Mouse (Mus musculus) layer of hippocampus, adult 2 months (tissue): Measurements from ENCODE around the gene Hoxb6. TPM values are rescaled to one million over a fixed set of nuclear protein-coding genes. Genes with fewer than 3 reads are reported as not detected.

ENCODE experiments used
- DNase-seq, 2 experiments: peaks; one replicate each; pipeline ENCODE4 v3.0.0; 2022; ENCODE audit warnings: low spot score in 2 of 2
- H3K27ac ChIP-seq: fragments of 200-600 bp; 2 replicates; pipeline ENCODE4 v1.8.1; 2022
- H3K4me3 ChIP-seq: fragments of 200-600 bp; 2 replicates; pipeline ENCODE4 v1.8.1; 2022; ENCODE audit warnings: mild to moderate bottlenecking
- CTCF ChIP-seq: fragments of 200-600 bp; conservative IDR thresholded peaks from 2 replicates; pipeline ENCODE4 v1.8.1; 2022; ENCODE audit warnings: antibody characterized with exemption, mild to moderate bottlenecking, moderate library complexity
- total RNA-seq, 2 experiments: library from RNA; stranded (reverse); gene quantifications; 2 replicates each; pipeline ENCODE4 v1.2.3; 2021

Gene Hoxb6
- total RNA-seq, 2 experiments from 2014 or later: not detected

DNA sequence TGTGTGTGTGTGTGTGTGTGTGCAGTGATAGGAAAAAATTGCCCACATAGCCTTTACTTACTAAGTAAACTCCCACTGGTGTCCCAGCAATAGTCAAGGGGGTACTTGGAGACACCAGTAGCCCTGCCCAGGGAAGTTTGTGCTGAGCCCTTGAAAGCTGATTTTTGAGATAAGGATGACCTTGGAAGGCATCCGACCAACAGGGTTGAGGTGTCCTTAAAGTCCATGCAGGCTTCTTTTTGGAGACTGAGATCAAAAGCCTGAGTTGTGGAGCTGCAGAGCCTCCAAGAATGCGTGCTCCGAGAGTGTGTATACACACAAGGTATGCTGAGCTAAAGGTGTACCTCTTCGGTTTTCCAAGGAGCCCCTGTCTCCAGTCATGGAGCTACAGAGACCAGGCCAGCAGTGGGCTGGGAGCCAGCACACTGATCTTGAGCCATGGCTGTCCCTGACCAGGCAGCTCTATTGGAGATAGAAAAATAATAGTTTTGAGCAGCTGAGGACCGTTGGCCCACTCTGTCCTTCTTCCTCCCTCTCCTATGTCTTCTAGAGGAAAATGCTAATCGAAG lies 29.9 kb upstream of the Hoxb6 start:
- no peak overlapping the region for H3K27ac ChIP-seq
- DNase-seq: no peak
- no peak overlapping the region for H3K4me3 ChIP-seq
- no peak for TF ChIP-seq CTCF

DNA sequence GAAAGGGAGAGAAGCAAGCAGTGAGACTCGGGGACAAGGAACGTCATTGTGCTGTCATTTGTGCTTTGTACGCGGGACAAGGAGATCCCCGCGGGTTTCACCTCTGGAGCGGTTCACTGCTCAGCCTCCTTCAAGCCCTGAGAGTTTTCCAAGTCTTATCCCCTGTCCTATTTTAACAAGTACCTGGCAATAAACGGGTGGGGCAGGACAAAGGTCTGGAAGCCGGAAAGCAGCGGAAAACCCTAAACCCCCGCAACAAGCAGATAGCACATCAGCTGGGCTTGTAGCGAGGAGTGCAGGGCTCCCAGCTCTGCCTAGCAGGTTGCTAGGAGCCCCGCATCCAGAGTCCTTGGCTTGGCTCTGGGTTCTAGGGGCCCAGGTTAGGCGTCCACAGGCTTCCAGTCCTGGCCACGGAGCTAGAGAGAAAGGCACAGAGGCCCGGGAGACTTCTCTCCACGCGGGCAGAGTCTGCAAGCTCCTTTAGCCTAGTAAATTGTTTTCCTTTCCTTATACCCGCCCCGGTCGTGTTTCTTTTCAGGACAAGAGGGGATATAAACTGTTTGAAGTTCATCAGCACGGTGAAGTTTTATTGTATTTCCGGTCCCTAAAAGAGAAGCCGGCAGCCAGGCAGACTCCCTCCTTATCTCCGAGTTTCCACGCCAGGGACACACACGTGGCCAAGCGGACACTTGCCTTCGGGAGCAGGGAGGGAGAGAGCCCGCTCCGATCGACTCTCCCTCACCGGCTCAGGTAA lies 28.5 kb upstream of the Hoxb6 start:
- no peak for DNase-seq
- TF ChIP-seq CTCF: no peak
- Histone ChIP-seq H3K27ac (no peak overlapping the region), H3K4me3 (no peak overlapping the region)

DNA sequence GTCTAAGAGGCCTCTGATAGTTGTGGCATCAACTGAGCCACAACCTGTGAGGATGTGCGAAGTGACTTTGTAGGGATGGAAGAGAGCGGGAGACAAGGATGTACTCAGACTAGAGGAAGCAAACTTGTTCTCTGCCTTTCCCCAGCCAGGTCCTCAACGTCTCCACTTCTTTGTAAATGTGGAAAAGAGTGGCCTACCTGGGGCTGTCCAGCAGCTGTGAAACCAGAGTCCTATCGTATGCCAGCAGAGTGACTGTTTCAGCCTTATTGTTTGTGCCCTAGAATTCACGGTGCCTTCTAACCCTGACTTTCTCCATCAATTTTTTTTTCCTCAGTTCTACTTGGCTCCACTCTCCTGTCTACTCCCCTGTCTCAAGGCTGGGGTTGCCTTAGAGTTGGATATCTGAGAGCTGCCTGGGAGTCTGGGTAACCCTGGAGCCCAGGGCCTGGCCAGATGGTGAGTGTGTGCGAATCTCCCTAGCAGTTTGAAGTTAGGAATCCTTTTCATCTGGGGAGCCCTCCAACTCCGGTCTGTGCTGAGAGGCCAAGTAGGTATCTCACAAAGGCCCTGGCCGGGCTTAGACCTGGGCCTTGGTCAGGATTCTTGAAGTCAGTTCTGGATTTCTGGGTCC lies 27.8 kb upstream of the Hoxb6 start:
- Histone ChIP-seq H3K4me3 (no peak overlapping the region), H3K27ac (no peak overlapping the region)
- DNase-seq: no peak
- no peak for TF ChIP-seq CTCF

DNA sequence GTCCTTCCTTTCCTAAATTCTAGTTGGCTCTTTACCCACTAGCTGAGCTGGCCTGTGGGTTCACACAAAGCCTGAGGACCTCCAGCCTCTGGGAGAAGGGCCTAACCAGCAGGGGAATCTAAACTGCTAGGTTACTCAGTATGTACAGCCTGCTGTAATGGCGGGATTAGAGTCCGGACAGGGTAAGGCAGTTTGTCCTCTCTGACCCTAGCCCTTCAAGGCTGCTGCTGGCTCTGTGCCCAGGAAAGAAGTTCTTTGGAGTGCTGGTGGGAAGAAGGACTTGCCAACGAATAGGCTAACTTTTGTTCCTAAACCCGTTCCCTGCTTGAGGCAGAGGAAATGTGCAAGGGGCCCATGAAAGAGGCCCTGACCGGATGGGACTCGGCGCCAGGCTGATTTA lies 26.3 kb upstream of the Hoxb6 start:
- no peak for TF ChIP-seq CTCF
- H3K4me3 ChIP-seq: no peak overlapping the region
- H3K27ac ChIP-seq: no peak overlapping the region
- DNase-seq: no peak

DNA sequence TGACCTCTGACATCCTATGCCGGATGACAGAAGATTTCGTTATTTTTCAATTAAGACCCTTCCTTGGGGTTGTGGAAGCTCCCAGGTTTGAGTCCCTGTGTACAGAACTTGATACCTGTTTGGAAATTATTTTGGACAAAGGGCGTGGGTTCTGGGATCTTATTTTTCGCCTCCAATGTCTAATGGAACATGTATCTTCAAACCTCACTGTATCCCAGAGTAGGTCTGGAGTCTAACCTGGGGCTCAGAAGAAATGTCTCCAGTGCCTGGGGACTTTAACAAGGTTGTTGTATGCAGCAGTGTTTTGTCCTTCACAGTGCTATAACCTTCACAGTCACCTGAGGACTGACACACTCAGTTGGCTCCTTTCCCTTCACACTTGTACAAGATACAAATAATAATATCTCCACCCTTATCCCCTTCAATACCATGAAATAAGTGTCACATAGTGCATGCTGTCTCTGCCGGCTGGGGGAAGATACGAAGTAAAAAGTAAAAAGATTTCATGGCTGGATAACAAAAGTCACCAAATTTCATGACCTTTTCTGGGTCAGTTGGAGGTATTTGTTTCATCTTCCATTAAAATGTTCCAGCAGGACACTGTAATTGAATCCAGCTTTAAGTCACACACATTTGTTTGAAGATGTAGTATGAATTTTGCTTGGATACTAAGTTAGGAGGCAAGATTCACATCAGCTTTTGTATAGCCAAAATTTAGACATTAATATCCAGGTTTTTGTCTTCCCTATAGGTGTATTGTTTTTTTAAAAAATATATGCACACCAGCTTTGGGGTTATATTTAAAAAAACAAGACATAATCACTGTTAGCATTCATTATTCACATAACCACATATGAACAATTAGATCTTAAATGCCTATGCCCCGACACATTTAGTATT lies 25.0 kb upstream of the Hoxb6 start:
- Histone ChIP-seq H3K27ac (no peak overlapping the region), H3K4me3 (no peak overlapping the region)
- no peak for DNase-seq
- no peak for TF ChIP-seq CTCF

DNA sequence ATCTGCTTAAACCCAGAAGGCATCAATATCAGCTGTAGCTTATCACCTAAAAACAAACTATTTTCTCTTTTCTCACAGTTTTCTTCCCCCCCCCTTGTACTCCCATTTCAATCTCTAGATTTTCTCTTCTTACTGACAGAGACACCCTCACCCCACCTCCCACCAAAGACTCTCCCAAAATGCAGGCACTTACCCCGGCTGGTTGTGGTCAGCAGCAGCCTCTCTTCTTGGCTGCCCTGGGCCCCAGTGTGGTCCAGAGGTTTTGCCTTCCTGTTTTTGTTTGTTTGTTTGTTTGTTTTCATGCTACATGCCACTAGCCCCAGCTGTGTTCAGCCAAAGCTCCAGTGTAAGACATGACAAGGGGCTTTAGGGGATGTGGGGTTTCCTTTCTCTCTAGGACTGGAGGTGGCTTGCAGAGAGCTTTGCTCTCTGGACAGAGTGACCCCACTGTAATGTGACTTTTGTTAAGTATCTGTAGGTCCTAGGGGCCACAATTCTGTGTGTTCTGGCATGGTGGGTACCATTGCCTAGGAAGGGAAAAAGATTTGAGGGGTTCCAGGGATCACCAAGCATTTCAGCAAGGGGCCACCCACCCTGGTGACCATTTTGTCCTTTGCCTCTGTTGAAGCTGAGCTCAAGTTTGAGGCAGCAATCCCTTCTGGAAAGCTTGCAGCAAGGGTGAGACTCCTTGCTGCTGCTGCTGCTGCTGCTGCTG lies 24.1 kb upstream of the Hoxb6 start:
- TF ChIP-seq CTCF: no peak
- Histone ChIP-seq H3K4me3 (no peak overlapping the region), H3K27ac (no peak overlapping the region)
- DNase-seq: no peak

DNA sequence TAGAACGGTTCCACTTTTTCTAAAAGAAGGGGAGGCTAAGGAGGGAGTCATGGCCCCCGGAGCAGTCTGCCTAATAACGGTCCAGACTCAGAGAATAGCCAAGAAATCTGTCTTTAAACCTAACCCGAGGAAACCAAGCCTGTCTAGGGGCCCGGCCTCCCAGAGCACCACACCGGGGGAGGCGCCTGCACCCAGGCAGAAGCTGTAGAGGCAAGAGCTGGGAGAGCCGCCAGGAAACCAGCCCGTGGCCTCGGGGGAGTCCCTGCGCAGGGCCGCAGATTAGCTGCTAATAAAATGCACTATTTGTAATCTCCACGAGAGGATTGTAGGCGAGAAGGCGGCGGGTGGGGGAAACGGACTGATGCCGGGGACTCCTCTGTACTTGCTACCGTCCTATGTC lies 22.4 kb upstream of the Hoxb6 start:
- H3K4me3 ChIP-seq: no peak overlapping the region
- H3K27ac ChIP-seq: no peak overlapping the region
- TF ChIP-seq CTCF: no peak
- DNase-seq: no peak

DNA sequence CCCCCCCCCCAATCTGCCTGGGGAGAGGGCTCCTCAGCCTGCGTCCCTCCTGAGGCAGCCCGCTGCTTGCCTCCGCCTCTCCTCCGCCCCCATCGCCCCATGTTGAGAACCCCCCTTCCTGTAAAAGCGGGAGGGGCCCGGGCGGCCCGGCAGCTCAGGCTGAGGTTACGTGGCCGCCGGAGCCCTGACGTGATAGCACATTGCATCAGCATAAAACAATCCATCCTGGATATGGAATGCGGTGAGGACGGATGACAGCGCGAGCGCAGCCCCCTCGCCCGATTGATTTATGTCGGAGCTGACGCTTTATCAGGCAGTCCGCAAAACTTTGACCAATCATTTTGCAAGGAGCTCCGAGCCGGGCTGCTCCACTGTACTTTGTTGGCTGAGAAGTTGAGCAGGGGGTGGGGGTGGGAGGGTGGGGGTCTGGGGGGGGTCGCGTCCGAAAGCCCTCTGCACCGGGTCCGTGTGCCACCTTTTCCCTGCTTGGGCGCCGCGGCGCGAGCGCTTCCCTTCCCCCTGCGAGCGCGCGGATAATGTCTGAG lies 21.2 kb upstream of the Hoxb6 start, which contains the start of gene Hoxb9:
Gene Hoxb9, plus strand, starts transcription at position 462 of the 545 bp plus-strand sequence.
- no peak within 1 kb of the TSS for H3K4me3 ChIP-seq
- no peak for TF ChIP-seq CTCF
- H3K27ac ChIP-seq: no peak within 1 kb of the TSS
- DNase-seq: no peak

DNA sequence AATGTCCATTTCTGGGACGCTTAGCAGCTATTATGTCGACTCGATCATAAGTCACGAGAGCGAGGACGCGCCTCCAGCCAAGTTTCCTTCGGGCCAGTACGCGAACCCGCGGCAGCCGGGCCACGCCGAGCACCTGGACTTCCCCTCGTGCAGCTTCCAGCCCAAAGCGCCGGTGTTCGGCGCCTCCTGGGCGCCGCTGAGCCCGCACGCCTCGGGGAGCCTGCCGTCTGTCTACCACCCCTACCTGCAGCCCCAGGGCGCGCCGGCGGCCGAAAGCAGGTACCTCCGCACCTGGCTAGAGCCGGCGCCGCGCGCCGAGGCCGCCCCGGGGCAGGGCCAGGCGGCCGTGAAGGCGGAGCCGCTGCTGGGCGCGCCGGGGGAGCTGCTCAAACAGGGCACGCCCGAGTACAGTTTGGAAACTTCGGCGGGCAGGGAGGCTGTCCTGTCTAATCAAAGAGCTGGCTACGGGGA lies 20.7 kb upstream of the Hoxb6 start:
- TF ChIP-seq CTCF: no peak
- Histone ChIP-seq H3K27ac (no peak overlapping the region), H3K4me3 (no peak overlapping the region)
- DNase-seq: no peak

DNA sequence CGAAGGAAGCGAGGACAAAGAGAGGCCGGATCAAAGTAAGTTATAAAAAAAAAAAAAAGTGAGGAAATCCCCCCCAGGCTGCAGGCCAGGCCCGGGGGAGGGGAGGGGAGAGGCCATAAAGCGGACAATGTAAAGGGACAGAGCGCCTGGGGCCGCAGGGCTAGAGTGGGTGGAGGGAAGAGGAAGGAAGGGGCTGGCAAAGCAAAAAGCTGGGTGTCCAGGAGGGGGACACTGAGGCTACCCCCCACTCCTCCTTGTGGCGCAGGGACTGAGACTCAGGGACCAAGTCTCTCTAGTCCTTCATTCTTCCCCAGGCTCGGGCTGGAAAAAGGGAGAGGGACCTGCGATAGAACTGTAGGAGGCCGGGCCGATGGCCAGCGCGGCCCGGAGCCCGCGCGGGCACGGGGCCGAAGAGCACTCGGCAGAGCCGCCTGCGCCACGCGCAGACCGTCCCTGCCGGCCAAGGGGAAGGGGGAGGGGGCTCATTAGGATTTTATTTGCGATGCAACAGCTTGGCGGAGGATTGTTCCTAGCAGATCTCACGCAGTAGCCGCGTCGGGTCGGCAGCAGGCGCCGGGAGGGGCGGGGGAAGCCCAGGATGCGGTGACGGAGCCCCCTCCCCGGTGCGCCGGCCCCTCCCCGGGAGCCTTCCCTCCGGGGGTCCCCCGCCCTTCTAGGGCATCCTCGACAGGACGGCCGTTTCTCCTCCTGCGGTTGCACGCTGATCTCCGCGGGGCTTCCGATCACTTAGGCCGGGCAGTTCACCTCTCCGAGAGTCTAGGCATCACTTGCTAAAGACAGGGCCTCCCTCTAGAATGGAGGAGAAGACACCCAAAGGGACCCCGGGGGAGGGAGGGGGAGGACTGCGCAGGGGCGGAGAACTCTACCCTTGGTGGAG lies 20.0 kb upstream of the Hoxb6 start:
- H3K27ac ChIP-seq: no peak overlapping the region
- no peak for DNase-seq
- no peak for TF ChIP-seq CTCF
- H3K4me3 ChIP-seq: no peak overlapping the region

DNA sequence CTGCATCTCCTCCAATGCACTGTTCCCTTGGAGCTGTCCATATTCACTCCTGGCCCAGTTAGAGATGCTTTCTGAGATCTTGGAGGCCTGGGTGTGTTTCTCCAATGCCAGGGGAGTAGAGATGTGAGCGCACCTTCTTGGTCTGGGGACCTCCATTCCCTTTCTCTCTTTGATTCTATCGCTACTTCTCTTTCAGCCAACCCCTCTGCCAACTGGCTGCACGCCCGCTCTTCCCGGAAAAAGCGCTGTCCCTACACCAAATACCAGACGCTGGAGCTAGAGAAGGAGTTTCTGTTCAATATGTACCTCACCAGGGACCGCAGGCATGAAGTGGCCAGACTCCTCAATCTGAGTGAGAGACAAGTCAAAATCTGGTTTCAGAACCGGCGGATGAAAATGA lies 17.8 kb upstream of the Hoxb6 start:
- no peak for DNase-seq
- no peak for TF ChIP-seq CTCF
- H3K4me3 ChIP-seq: no peak overlapping the region
- H3K27ac ChIP-seq: no peak overlapping the region
